Mouse (Mus musculus): ENCODE data around the gene Pde6h.

The Pde6h gene

DNA sequence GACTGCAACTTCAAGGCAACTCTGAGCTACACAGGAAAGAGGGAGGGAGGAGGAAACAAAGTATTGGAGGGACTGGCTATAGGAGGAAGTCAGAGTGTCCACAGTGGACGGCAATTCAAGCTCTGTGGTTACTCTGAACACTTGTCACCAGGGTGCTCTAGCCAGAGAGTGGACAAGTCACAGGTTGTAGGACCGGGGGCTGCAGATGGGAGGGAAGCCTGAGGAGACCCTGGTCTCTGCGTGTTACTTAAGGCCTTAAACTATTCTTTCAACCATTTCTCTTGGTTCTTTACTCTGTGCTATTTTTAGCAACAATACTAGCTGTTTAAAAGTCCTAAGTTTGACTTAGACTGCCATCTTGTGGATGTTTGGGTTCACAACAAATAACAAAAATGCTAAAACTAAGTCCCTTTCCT, 56.7 kb downstream of the Pde6h start:
- peak; percentile 49 for DNase-seq (ENCODE audit: inconsistent ontology term)

DNA sequence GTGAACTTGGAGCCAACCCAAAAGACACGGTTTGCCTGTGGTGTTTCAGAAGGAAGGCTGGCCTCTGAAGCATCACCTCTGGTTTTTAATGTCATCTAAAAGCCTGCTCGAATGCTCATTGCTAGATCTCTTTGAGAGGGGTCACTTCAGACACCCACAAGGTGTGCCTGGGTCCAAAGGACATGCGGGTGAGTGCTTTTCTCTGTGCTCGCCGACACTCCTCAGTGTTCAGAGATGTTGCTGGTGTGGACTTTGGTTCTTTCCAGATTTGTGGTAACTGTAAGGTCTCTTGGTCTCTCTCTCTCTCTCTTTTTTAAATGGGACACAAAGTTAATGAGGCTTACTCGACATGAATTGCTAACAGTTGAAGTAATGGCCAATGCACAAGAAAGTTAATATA, 58.9 kb downstream of the Pde6h start:
- DNase-seq (ENCODE audit: inconsistent ontology term) = no peak

DNA sequence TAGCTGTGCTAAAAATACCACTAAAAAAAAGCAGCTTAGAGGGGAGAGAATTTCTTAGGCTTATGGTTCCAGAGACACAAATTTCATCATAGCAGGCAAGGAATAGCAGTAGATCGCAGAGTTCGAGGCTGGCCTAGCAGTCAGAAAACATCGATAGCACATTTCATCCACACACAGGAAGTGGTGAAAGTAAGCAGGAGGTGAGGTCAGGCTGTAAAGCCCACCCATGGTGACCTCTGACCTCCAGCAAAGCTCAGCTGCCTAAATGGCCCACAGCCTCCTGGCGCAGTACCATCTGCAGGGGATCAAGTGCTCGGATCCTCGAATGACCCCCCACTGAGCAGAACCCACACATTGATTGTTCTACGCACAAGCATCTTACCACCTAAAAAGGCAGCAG, 59.6 kb downstream of the Pde6h start:
- DNase-seq (ENCODE audit: inconsistent ontology term) = no peak

DNA sequence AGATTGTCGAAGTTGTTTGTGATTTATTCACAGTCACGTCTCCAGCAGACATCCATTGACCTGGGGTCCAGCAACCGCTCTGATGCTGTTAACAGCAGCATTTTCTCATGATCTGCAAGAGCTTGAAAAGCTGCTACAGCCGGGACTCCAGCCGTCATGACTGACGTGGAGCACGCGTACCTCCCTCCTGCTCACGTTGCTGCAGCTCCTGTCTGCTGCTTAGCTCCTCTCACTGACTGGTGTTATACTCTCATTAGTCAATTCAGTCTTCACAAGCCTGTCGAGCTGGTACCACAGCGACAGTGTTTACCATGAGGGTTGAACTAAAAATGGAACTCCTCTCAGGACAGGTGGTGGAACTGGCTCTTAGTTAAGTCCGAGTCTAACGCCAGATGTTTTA, 62.4 kb downstream of the Pde6h start:
- no peak for DNase-seq (ENCODE audit: inconsistent ontology term)

DNA sequence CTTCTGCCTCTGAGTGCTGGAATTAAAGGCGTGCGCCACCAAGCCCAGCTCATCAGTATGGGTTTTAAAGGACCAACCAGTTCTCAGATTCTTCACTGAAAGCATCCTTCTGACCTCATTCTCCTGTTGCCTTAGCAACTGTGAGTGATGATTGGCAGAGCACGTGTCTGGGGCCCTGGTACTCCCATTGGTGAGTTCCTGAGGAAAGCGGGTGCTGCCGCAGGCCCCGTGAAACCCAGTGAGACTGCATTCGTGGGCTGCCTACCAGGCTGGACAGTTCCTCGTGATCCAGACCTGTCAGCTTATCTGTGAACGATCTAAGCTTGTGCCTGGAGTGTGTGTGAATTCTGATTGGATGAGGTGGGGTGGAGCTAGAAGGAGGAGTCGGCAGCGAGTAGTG, 63.1 kb downstream of the Pde6h start:
- DNase-seq (ENCODE audit: inconsistent ontology term) = no peak

DNA sequence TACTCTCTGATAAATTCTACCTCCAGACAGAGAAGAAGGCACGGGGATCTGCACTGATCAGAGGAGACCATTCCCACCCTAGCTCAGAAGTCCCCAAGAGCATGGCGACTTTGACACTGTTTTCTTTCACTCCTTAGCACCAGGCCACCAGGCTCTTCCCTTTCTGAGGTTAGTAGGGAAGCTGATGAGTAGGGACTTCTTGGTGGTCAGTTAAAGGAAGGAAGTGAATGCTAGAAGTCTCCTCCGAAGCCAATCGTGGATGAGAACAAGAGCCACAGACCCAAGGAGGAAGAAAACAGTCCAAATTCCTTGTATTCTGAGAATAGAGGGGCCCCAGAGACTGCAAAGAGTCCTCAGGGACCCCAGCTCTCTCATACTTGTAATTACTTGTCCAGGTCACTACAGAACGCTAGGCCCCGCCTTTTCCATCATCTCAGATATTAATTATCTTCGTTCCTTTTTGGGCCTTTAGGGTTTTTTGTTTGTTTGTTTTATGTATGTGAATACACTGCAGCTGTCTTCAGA, 65.0 kb downstream of the Pde6h start:
- no peak for DNase-seq (ENCODE audit: inconsistent ontology term)

DNA sequence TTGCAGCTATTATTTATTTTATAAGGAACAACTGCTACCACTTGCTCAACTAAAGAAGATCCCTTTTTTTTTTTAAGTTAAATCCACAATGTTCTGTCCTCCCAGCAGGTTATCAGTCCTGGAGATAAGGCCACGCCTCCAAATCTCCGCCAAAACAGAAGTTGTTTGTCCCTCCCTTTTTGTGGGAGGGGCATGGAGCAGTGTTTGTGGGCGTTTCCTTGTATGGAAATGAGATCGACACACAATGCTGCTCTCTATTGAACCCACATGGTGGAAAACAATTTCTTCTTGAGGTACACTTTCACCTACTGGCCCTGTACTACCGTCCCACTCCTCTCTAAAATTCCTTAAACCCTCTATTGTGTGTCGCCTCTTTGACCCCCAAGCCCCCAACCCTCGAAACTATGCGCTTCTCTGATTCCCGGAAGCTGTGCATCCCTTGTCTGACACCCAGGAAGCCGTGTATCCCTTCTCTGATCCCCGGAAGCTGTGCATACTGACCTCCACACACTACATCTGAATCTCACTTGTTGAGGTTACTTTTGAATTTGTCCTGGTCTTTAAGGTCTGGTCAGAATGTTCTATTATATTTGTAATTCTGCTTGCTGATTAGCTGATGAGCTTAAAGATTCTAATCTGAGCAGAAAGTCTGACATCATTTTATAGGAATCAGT, 66.3 kb downstream of the Pde6h start:
- no peak for DNase-seq (ENCODE audit: inconsistent ontology term)

DNA sequence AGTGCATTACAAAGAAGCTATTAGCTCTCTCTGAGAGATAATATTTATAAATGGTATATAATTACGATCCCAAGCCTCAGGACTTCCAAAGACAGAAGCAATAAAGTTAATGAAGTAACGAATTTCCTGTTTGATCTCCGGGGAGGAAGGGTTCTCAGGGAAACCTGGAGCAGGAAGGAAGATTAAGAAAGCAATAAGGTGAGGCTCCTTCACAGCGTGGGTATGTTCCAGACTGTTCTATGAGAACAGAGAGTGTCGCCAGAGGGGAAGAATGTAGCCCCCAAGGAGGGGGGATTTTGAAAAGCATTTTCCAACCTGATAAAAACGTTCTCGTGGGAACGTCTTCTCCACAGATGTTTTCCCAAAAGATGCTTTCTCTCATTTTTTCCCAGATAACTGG, 66.9 kb downstream of the Pde6h start:
- DNase-seq (ENCODE audit: inconsistent ontology term) = no peak

DNA sequence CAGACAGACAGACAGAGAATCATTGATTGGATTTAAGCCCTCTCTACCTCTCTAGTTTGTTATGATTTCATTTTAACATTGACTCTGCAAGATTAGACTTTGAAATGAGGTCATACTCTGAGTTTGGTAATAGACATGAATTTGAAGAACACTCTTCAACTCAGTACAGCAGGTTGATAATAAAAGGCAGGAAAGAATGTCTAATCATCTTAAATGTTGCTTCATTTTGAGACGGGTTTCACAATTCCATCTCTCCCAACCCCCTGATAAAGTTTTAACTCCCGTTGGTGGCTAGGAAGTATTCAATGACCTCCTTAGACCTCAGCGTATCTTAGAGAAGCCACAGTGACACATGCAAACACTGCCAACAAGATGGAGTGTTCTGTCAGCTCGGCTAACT, 69.9 kb downstream of the Pde6h start:
- DNase-seq (ENCODE audit: inconsistent ontology term) = no peak

DNA sequence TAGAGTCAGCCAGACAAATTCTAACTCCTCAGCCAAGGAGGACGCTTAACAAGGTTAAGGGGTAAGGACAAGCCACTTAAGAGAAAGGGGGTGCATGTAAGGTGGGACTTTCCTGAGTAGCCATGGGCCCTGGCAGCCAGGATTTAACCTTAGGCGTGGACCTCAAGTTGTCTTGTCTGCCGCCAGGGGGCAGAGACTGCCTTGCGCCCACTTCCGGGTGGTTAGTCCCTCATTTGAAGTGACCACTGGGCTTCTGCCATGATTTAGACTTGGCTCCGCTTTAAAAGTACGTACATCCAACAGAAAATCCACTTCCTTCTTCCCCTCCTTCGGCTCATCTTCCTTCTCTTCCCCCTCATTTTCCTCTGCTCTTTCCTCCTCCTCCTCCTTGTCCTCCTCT, 71.9 kb downstream of the Pde6h start:
- no peak for DNase-seq (ENCODE audit: inconsistent ontology term)

DNA sequence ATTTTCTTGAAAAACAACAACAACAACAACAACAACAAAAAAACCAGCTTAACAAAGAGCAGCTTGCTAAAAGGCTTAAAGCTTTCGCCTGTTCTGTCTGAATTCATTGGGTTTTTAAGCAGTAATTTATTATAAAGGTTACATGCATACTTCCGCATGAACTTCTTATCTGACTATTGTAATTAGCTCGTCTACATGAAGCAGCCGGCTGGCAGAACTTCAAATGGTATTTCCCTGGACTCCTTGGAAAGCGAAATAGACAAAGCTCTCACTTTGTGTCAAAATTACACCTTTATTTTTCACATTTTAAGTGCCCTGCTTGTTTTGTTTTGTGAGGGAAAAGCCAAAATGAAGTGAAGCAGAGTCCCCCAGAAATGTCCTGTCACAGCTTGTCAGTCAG, 72.7 kb downstream of the Pde6h start:
- no peak for DNase-seq (ENCODE audit: inconsistent ontology term)

DNA sequence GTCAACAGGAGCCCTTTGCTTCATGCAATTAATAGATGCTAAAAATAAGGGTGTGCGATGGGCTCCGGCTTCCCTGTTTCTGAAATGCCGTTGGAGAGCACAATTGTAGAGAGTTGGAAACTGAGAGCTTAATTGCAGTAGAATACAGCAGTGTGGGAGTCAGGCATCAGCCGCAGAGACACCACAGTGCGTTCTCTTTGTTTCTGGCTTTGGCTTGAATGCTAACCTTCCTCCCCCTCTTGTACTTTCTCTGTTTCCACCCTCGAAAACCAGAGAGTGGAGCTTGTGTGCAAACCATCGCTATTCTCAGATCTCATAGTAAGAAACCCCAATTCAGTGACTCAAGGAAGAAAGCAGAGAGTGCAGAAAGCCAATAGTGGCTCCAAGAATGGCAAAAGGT, 74.5 kb downstream of the Pde6h start:
- no peak for DNase-seq (ENCODE audit: inconsistent ontology term)

DNA sequence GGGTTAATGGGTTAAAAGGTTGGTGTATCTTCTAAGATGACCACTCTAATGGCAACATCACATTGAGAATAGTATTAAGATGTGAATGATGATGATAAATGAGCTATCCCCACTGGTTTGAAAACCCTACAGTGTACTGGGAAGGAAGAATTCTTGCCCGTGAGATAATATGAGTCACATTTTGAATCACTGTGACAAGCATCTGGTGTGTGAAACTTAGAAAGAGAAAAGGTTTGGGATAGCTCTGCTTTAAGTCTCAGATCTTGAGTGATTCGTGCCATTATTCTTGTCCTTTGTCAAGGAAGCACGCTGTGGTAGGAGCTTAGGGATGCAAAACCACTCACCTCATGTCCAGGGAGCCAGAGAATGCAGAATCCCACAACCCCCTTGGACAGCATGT, 75.4 kb downstream of the Pde6h start:
- no peak for DNase-seq (ENCODE audit: inconsistent ontology term)

DNA sequence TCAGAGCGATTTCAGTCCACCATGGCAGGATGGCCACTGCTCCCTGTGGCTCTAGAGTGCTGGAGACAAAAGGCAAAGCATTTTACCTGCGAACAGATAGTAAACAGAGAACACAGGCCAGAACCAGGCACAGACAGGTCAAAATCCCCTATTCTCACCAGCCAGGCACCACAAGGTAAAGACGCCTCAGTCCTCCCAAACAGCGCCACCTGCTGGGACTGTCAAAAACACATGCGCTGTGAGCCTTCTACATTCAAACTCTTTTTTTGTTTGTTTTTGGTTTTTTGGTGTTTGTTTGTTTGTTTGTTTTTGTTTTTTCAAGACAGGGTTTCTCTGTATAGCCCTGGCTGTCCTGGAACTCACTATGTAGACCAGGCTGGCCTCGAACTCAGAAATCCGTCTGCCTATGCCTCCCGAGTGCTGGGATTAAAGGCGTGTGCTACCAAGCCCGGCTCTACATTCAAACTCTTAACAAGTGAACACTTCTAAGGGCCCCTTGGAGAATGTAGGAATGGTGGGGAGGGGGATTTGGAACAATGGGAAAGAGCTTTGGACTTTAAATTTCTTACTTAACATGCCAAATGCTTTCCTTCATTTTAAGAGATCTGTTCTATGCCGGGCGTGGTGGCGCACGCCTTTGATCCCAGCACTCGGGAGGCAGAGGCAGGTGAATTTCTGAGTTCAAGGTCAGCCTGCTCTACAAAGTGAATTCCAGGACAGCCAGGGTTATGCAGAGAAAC, 76.2 kb downstream of the Pde6h start:
- no peak for DNase-seq (ENCODE audit: inconsistent ontology term)

DNA sequence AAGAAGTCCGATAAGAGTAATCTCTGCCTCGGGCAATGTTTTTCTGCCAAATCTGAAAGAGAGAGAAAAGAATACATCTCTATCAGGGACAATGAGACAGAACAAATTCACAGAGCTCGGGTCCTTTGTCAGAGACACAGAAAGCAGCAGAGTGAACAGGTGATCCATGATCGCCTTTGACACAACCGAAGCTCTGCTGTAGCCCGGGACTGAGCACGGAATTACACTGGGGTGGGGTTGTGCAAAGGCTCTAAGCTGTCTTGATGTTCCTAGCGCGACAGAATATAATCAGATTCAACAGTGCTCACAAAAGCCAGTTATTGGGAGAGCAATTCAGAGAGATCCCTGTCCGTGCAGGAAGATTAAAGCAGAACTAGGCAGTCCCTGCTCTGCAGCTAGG, 77.1 kb downstream of the Pde6h start:
- no peak for DNase-seq (ENCODE audit: inconsistent ontology term)

DNA sequence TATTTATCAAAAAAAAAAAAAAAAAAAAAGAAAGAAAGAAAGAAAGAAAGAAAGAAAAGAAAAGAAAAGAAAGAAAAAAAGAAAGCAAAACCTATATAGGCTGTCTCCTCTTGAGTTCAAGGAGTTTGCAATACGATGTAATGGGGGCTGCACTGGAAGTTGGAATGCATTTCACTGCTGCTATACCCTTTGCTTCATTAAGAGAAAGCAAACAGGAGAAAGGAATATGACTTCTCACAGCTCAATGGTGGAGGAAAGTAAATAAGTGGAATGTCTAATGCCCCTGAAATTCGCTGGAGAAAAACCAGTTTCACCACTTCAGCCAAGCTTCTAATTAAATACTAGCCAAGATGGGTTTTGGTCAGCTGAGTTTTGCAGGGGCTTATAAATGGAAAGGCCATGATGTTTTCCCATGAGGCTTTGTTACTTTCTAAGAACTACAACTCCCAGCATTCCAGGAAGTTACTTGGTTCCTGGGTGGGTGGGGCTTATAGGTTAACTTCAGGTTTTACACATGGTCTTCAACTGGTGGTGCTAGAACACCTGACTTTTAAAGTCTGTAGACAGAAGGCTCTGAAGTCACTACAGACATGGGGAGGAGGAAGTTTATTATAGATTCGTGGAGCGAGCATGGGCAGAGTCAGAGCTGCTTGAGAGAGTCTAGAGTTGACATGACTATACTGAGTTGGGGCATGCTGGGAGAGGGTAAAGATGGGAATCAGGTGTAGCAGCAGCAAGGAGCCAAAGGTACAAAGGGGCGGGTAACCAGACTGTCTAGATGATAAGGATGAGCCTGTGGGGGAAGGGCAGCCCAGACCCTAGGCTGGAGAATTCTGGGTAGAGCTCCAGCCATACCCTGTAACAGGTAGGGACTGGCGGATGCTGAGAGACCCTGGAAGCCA, 77.9 kb downstream of the Pde6h start:
- no peak for DNase-seq (ENCODE audit: inconsistent ontology term)

DNA sequence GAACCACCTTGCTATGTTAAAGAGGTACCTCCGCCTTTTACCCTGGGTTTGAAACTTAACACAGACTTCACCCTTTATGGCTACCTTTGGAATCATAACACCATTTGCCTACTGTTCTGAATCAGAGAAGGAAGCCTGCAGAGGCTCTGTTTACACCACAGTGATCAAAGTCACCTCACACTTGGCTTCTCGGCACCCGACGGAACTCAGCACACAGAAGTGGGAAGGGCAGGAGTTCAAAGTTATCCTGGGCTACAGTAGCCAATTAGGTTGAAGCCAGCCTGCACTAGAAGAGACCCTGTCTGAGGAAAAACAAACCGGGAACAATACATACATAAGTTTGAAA, 78.5 kb downstream of the Pde6h start:
- no peak for DNase-seq (ENCODE audit: inconsistent ontology term)

DNA sequence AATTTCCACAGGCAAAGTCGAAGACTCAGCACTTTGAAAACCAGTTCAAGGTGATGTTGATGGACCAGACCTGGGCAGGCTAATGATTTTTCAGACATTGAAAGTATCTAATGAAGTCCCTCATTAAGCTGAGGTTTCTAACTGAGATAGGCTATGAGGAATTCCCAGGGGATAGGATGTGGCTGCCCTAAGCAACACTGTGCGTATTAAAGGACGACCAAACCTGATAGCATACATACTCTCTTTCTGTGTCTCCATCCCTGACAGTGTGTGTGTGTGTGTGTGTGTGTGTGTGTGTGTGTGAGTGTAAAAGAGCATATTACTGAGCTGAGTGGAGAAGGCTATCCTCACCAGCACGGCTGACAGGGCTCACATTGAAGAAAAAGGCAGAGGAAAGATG, 80.7 kb downstream of the Pde6h start:
- no peak for DNase-seq (ENCODE audit: inconsistent ontology term)

DNA sequence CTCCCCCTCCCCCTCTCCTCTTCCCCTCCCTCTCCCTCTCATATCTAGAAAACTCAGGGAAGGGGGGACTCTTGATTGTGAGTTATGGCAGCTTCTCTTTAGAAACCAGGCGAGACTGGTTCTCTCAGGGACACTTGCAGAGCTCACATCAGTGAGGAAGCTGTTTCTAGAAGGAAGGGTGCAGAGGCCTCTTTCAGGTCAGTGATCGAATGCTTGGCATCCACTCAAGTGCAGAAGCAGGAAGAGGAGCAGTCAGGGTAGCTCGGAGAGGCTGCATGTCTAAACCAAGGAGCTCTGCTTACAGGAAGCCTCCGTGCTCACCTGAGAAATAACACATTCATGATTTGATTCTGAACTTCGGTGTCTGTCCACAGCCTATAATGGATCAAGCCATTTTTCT, 87.6 kb downstream of the Pde6h start:
- DNase-seq (ENCODE audit: inconsistent ontology term) = no peak

DNA sequence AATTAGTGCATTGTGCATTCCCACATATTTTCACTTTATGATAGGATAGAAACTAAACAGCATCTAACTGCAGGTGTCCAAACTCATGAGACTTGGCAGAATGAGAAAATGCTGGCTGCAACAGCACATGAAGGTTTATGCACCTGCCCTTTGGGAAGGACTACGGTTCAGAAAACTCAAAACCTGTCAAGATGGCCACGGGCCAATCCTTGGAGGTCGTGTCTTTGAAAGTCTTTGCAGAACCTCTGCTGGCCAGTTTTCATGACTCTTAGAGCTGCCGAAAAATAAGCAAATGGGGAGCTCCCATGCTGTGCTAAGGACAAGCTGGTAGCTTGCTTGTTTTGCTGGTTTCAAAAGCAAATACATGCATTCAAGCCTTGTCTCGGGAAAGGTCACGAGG, 90.7 kb downstream of the Pde6h start:
- DNase-seq (ENCODE audit: inconsistent ontology term) = no peak

DNA sequence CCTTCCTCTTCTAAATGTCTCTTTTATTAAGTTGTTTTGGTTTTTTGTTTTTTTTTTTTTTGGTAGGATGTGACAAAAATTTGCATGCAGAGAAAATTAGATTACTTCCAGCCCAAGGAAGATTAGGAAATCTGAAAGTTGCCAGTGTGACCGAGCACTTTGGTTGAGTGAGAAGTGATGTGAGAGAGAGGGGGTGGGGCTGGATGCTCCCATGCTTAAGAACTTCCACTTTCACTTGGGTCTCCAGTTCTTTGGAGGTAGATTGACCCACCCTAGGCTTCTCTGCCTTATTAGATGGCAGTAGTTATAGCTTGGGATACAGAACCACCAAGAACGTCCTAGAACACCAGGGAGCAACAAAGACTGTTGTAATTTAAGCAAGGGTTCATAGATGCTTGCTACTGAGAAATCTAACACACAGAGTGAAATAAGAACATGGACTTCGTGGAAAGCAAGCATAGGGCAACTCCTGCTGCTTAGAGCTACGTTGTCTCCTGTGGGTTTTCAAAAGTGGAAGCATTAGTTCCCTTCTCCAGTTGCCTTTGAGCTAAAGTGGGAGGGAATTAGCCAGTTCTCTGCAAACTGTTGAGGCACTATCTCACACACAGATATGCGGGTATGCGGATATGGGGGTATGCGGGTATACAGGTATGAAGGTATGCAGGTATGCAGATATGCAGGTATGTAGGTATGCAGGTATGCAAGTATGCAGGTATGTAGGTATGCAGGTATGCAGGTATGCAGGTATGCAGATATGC, 93.8 kb downstream of the Pde6h start:
- no peak for DNase-seq (ENCODE audit: inconsistent ontology term)

Measured in Muller cell, postnatal 12 days (primary cell).